Comparison of ENCODE assay signal across 13 mouse cellular contexts in the genomic region with DNA sequence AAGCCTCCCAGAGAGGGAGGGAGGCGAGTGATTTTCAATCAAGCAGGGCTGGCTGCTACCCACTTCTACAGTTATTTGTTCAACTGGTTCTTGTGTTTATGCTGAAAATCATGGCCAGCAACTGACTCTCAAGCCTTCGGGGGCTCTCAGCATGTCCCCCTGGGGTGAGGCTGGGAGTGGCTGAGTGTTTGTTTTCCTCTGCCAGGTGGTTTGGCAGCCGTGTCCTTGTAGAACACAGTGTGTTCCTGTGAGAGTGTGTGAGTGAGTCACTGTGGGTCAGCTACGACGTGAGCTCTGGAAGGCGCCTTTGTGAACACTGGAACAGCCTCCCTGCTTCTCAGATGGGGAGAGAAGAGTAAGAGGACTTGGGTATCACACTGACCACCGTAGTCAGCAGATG. TPM values are rescaled to one million over a fixed set of nuclear protein-coding genes. Genes with fewer than 3 reads are reported as not detected.
A peak's percentile ranks its signal among the peaks of the same experiment; 100 is the strongest.
DNase-seq lines count a peak whose midpoint lies in the region; ATAC-seq lines count a peak whose summit lies in the region.
"Had no signal": no experiment of that assay in that cellular context is flagged by ENCODE, and none has a peak within 500 bp of the region (broad histone marks: within the 10 kb centered on the region; RNA-seq: fewer than 3 reads in every experiment).

No protein-coding gene starts in this region.

- H3K9ac ChIP-seq in liver, embryonic 11.5 days (ENCODE audit: low read depth, low read length), result no peak overlapping the region
- H3K9ac ChIP-seq: heart, embryonic 13.5 days had no signal

- 64% methylated on average over 7 of the region's 7 CpGs for WGBS in liver, embryonic 11.5 days

- H3K9me3 ChIP-seq in liver, embryonic 11.5 days (ENCODE audit: control insufficient read depth, low read length), result no peaks in the 10 kb centered on the region
- H3K9me3 ChIP-seq: heart, embryonic 13.5 days had no signal

- no peak overlapping the region for H3K4me3 ChIP-seq in liver, embryonic 11.5 days (ENCODE audit: low read depth, low read length)
- H3K4me3 ChIP-seq: heart, embryonic 13.5 days; megakaryocyte, embryonic 14.5 days had no signal

- intact Hi-C loops in heart, postnatal 25 days (cut with DNase I), result loop anchor here (5.0 kb wide), 1 partner anchor 127 kb away; no protein-coding TSS in a partner anchor

- no peaks in the 10 kb centered on the region for H3K4me1 ChIP-seq in liver, embryonic 11.5 days (replicated peaks; ENCODE audit: control insufficient read depth, insufficient read depth, low read length)

- DNase-seq in layer of hippocampus, adult 11-12 months (ENCODE audit: low spot score), result peak; percentile 25
- no peak for DNase-seq in layer of hippocampus, postnatal 25 days (ENCODE audit: extremely low spot score in 1 of 2, low spot score in 1 of 2)
- peak; percentile 39 for DNase-seq in adrenal gland, postnatal 14 days
- peak; percentile 68 for DNase-seq in heart, postnatal 25 days (ENCODE audit: low spot score)
- peak; percentile 62 to 82 for DNase-seq in lung, postnatal 4 days
- DNase-seq in thymus, postnatal 4 days, result no peak
- DNase-seq in liver, embryonic 11.5 days (ENCODE audit: low spot score), result no peak

- no peak overlapping the region for H3K4me2 ChIP-seq in liver, embryonic 11.5 days
- H3K4me2 ChIP-seq: heart, embryonic 13.5 days had no signal

- H3K27me3 ChIP-seq in liver, embryonic 11.5 days (replicated peaks; ENCODE audit: control insufficient read depth, insufficient read depth, low read length), result no peaks in the 10 kb centered on the region

- no peak for ATAC-seq in megakaryocyte-erythroid progenitor cell, adult 5-6 weeks (replicated peaks; ENCODE audit: low FRiP score, low TSS enrichment, poor library complexity, severe bottlenecking)
- no peak for ATAC-seq in liver, embryonic 11.5 days (replicated peaks; ENCODE audit: low FRiP score)

- no peaks in the 10 kb centered on the region for H3K36me3 ChIP-seq in liver, embryonic 11.5 days (ENCODE audit: control insufficient read depth, insufficient read depth, low read length)
- H3K36me3 ChIP-seq: heart, embryonic 13.5 days had no signal

- H3K27ac ChIP-seq in liver, embryonic 11.5 days (ENCODE audit: low read depth, low read length), result no peak overlapping the region
- H3K27ac ChIP-seq: heart, embryonic 13.5 days had no signal

RNA-seq across cellular contexts. Expression of gene 4930432M17Rik, which starts 35.1 kb away (rescaled TPM):
- not detected for total RNA-seq in layer of hippocampus, postnatal 25 days (2021)
- not detected in 2 replicates for total RNA-seq in adrenal gland, postnatal 14 days (2021)
- total RNA-seq in heart, postnatal 25 days (2021), result not detected
- not detected in 2 replicates for total RNA-seq in megakaryocyte-erythroid progenitor cell, adult 5-6 weeks (2014; fragmentation: Nextera tagmentation)
- not detected in 2 replicates for total RNA-seq in megakaryocyte-erythroid progenitor cell, adult 5-6 weeks (2017)
- not detected in 2 replicates for polyA plus RNA-seq in liver, embryonic 11.5 days (2014; fragmentation: Nextera tagmentation; extraction: Ambion mirVana)
- total RNA-seq: layer of hippocampus, postnatal 36 days; MEL had no signal
- polyA plus RNA-seq: cortical plate, adult 2 months; heart, embryonic 13.5 days had no signal

Comparison
In these comparisons a context has a peak if more than half of its experiments do, and no peak if none do; other contexts are left out.
1. DNase-seq: peak in layer of hippocampus, adult 11-12 months (single experiment), adrenal gland, postnatal 14 days (single experiment), heart, postnatal 25 days (single experiment) and lung, postnatal 4 days (2 of 2); none in layer of hippocampus, postnatal 25 days (0 of 2), thymus, postnatal 4 days (single experiment) and liver, embryonic 11.5 days (single experiment).